Mouse (Mus musculus): Measurements from ENCODE around the gene Trim47. TPM values are rescaled to one million over a fixed set of nuclear protein-coding genes. Genes with fewer than 3 reads are reported as not detected.
"Not testable (repeated sequence)": the region's sequence is repeated elsewhere in the genome, so short reads cannot be mapped to it uniquely, and the experiment has no call there.

Gene Trim47
- polyA plus RNA-seq, 2 experiments, result 25.1 to 25.5 TPM

- Histone ChIP-seq H3K9ac (ENCODE audit: low read depth, low read length, severe bottlenecking) (no peak overlapping the region), H3K4me1 (ENCODE audit: control insufficient read depth, insufficient read depth, low read length) (peaks cover 10% of the 10 kb centered on the region; the same call in 1 of the 2 replicates), H3K36me3 (ENCODE audit: control insufficient read depth, insufficient read depth, low read length) (no peaks in the 10 kb centered on the region), H3K4me2 (replicated peaks; ENCODE audit: low read depth, low read length, severe bottlenecking) (no peak overlapping the region), H3K9me3 (ENCODE audit: control insufficient read depth, low read length) (no peaks in the 10 kb centered on the region), H3K27ac (replicated peaks; ENCODE audit: low read depth, low read length) (no peak overlapping the region), H3K4me3 (replicated peaks; ENCODE audit: low read length) (no peak overlapping the region), H3K27me3 (ENCODE audit: control insufficient read depth, insufficient read depth, low read length) (no peaks in the 10 kb centered on the region)
- DNase-seq (ENCODE audit: low spot score) (no peak), ATAC-seq (ENCODE audit: low FRiP score, low read depth) (no peak)
- no peak for TF ChIP-seq POLR2A (IDR thresholded peaks at IDR 0.05; ENCODE audit: borderline replicate concordance, extremely low read depth, insufficient read depth, insufficient read length)
- 90% methylated on average over 5 of the region's 5 CpGs for WGBS
Measured at GRCm38 (mm10) chr11:116096213-116097108, 30.5 kb downstream of the Trim47 start.

- Histone ChIP-seq H3K4me3 (replicated peaks; ENCODE audit: low read length) (no peak overlapping the region), H3K4me2 (replicated peaks; ENCODE audit: low read depth, low read length, severe bottlenecking) (no peak overlapping the region), H3K4me1 (ENCODE audit: control insufficient read depth, insufficient read depth, low read length) (0 out of 2 replicates have a peak, but pooled peaks cover 8% of the 10 kb centered on the region), H3K9me3 (ENCODE audit: control insufficient read depth, low read length) (no peaks in the 10 kb centered on the region), H3K27ac (replicated peaks; ENCODE audit: low read depth, low read length) (no peak overlapping the region), H3K9ac (ENCODE audit: low read depth, low read length, severe bottlenecking) (no peak overlapping the region), H3K27me3 (ENCODE audit: control insufficient read depth, insufficient read depth, low read length) (no peaks in the 10 kb centered on the region), H3K36me3 (ENCODE audit: control insufficient read depth, insufficient read depth, low read length) (no peaks in the 10 kb centered on the region)
- no peak for ATAC-seq (ENCODE audit: low FRiP score, low read depth)
- no peak for TF ChIP-seq POLR2A (IDR thresholded peaks at IDR 0.05; ENCODE audit: borderline replicate concordance, extremely low read depth, insufficient read depth, insufficient read length)
- 79% methylated on average over 3 of the region's 3 CpGs for WGBS
- no peak for DNase-seq (ENCODE audit: low spot score)
Measured at GRCm38 (mm10) chr11:116095573-116095972, 31.4 kb downstream of the Trim47 start.

DNA sequence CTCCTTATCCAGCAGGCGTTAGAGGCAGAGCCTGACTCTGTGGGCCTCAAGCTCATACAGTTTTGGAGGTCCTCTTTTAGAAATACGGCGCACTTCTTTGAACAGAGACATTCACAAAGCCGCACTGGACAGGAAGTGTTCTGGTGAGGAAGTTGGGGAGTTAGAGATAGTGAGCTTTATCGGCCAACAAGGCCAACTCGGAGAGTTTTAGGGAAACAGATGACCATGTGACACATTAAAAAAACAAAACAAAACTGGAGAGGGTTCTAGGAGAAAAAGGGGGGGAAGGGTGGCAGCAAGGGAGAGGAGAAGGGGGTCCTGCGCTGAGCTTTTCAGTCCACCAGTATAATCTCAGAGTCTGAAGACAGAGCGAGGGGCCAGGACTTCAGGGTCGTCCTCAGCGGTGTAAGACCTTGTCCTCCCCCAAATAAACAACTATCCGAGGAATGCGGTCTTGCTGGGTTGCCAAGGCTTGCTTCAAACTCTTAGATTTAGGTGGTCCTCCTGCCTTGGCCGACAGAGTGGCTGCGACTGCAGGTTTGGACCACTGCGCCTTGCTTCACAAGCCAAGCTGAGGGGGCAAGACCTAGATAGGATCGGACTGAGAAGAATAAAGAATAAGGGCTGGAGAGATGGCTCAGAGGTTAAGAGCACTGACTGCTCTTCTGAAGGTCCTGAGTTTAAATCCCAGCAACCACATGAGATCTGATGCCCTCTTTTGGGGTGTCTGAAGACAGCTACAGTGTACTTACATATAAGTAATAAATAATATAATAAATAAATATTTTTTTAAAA lies 33.0 kb downstream of the Trim47 start:
- Histone ChIP-seq H3K9me3 (ENCODE audit: control insufficient read depth, low read length) (no peaks in the 10 kb centered on the region), H3K4me3 (replicated peaks; ENCODE audit: low read length) (no peak overlapping the region), H3K4me1 (ENCODE audit: control insufficient read depth, insufficient read depth, low read length) (0 out of 2 replicates have a peak, but pooled peaks cover 2% of the 10 kb centered on the region), H3K9ac (ENCODE audit: low read depth, low read length, severe bottlenecking) (no peak overlapping the region), H3K27me3 (ENCODE audit: control insufficient read depth, insufficient read depth, low read length) (no peaks in the 10 kb centered on the region), H3K36me3 (ENCODE audit: control insufficient read depth, insufficient read depth, low read length) (no peaks in the 10 kb centered on the region), H3K27ac (replicated peaks; ENCODE audit: low read depth, low read length) (no peak overlapping the region), H3K4me2 (replicated peaks; ENCODE audit: low read depth, low read length, severe bottlenecking) (no peak overlapping the region)
- WGBS, result 60% methylated on average over 16 of the region's 16 CpGs
- no peak for TF ChIP-seq POLR2A (IDR thresholded peaks at IDR 0.05; ENCODE audit: borderline replicate concordance, extremely low read depth, insufficient read depth, insufficient read length)
- DNase-seq (ENCODE audit: low spot score) (no peak), ATAC-seq (ENCODE audit: low FRiP score, low read depth) (no peak)

GRCm38 (mm10) chr11:116092959-116093358 lies 34.1 kb downstream of the Trim47 start:
- not testable (repeated sequence) for ATAC-seq (ENCODE audit: low FRiP score, low read depth); H3K4me2 ChIP-seq (replicated peaks; ENCODE audit: low read depth, low read length, severe bottlenecking); H3K4me1 ChIP-seq (ENCODE audit: control insufficient read depth, insufficient read depth, low read length); H3K27me3 ChIP-seq (ENCODE audit: control insufficient read depth, insufficient read depth, low read length); H3K9ac ChIP-seq (ENCODE audit: low read depth, low read length, severe bottlenecking); H3K4me3 ChIP-seq (replicated peaks; ENCODE audit: low read length); H3K9me3 ChIP-seq (ENCODE audit: control insufficient read depth, low read length); H3K36me3 ChIP-seq (ENCODE audit: control insufficient read depth, insufficient read depth, low read length); H3K27ac ChIP-seq (replicated peaks; ENCODE audit: low read depth, low read length); DNase-seq (ENCODE audit: low spot score)
- 94% methylated on average over 6 of the region's 6 CpGs for WGBS

GRCm38 (mm10) chr11:116091591-116091990 lies 35.4 kb downstream of the Trim47 start:
- no peaks in the 10 kb centered on the region for H3K9me3 ChIP-seq (ENCODE audit: control insufficient read depth, low read length)
- H3K4me3 ChIP-seq (replicated peaks; ENCODE audit: low read length), result no peak overlapping the region
- no peaks in the 10 kb centered on the region for H3K36me3 ChIP-seq (ENCODE audit: control insufficient read depth, insufficient read depth, low read length)
- ATAC-seq (ENCODE audit: low FRiP score, low read depth), result no peak
- DNase-seq (ENCODE audit: low spot score), result no peak
- no peak overlapping the region for H3K27ac ChIP-seq (replicated peaks; ENCODE audit: low read depth, low read length)
- no peaks in the 10 kb centered on the region for H3K27me3 ChIP-seq (ENCODE audit: control insufficient read depth, insufficient read depth, low read length)
- 85% methylated on average over 6 of the region's 6 CpGs for WGBS
- H3K4me1 ChIP-seq (ENCODE audit: control insufficient read depth, insufficient read depth, low read length), result 0 out of 2 replicates have a peak, but pooled peaks cover 3% of the 10 kb centered on the region
- no peak for TF ChIP-seq POLR2A (IDR thresholded peaks at IDR 0.05; ENCODE audit: borderline replicate concordance, extremely low read depth, insufficient read depth, insufficient read length)
- no peak overlapping the region for H3K4me2 ChIP-seq (replicated peaks; ENCODE audit: low read depth, low read length, severe bottlenecking)
- no peak overlapping the region for H3K9ac ChIP-seq (ENCODE audit: low read depth, low read length, severe bottlenecking)

All from limb, embryonic 14.5 days (tissue).